Mouse (Mus musculus): ENCODE data around the gene Insl5. TPM values are rescaled to one million over a fixed set of nuclear protein-coding genes. Genes with fewer than 3 reads are reported as not detected.

Insl5 gene
- polyA plus RNA-seq, 1 experiment from 2014 or later: 0.27 TPM

DNA sequence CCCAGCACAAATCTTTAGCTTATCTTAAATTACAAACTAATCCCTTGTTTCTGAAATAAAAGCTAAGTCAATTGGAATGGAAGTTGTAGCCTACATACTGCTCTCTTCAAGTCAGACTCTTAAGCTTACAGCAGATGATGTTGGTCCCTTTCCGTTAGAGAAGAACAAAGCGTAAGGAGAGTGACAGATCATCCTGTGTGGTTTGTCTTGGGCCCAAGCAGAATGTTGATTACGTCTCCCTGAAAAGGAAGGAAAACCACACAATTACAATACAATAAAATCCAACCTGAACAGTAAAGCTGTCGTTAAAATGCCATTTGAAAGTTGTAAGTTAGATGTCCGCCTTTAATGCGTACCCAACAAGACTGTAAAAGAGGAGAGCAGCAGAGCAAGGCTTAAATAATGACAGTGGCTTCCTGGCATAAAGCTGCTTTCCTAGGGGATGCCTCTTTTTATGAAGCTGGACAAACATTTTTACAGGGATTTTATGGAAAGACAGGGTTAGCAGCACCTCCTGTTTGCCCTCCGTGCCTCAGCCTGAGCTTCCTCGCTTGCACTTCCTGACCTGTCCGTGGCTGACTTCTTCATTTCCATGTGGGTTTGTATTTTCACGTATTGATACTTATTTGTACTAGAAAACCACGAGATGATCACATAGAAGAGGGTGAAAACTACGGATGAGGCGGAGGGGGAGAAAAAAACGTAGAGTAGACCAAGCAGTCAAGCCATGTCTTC is 12.6 kb upstream of the Insl5 start:
- Histone ChIP-seq H3K4me1 (ENCODE audit: control insufficient read depth, insufficient read depth, low read length) (peaks cover 3% of the 10 kb centered on the region; the same call in 1 of the 2 replicates), H3K27me3 (ENCODE audit: control insufficient read depth, insufficient read depth, low read length) (no peaks in the 10 kb centered on the region), H3K4me2 (ENCODE audit: low read depth, severe bottlenecking) (no peak overlapping the region), H3K27ac (replicated peaks; ENCODE audit: low read depth, low read length) (no peak overlapping the region), H3K4me3 (ENCODE audit: low read depth, low read length) (no peak overlapping the region), H3K9ac (ENCODE audit: low read length) (no peak overlapping the region), H3K9me3 (ENCODE audit: control insufficient read depth, low read length) (no peaks in the 10 kb centered on the region), H3K36me3 (ENCODE audit: control insufficient read depth, insufficient read depth, low read length) (no peaks in the 10 kb centered on the region)
- ATAC-seq (ENCODE audit: insufficient number of reproducible peaks, low FRiP score, low TSS enrichment, low read depth) (no peak), DNase-seq (ENCODE audit: low spot score) (no peak)
- WGBS: 53% methylated on average over 14 of the region's 14 CpGs

DNA sequence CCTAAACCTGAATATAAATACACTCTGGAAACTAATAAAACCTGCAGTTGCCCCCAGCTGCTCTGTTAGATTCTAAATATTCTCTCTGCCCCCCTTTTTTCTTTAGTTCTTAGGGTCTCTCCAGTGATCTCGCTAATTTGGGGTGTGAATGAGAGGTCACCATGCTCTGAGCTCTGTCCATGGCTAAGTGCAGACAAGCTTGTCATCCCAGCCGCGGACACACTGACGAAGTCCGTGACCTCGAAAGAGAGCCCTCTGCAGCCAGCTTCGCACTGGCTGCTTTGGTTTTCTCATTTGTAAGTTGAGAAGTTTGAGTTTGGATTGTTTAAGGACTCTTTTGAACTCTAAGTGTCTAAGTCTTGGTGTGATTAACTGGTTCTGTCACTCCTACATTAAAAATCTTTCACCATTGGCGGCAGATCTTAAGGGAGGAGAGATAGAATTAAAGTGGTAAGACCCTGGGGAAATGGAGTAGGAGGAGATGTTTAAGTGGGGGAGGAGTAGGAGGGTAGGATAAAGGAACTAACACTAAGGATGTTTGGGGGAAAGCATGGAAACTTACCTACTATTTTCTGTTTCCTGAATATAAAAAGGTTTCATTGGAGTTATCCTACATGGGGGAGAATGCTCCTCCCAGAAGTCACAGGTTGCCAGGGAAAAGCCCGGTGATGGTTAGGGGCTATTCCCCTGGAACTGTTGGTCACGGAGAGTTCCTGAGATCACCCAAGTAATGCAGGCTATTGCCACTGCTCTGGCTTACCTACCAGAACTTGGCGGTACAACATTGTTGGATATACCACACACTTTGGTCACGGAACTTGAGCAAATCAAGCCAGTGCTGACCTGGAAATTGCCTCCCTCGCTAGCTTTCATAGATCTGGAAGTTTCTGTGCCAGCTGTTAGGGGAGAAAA is 1.8 kb upstream of the Insl5 start:
- 65% methylated on average over 13 of the region's 13 CpGs for WGBS
- Histone ChIP-seq H3K4me1 (ENCODE audit: control insufficient read depth, insufficient read depth, low read length) (no peaks in the 10 kb centered on the region), H3K9me3 (ENCODE audit: control insufficient read depth, low read length) (no peaks in the 10 kb centered on the region), H3K4me2 (ENCODE audit: low read depth, severe bottlenecking) (no peak overlapping the region), H3K36me3 (ENCODE audit: control insufficient read depth, insufficient read depth, low read length) (no peaks in the 10 kb centered on the region), H3K4me3 (ENCODE audit: low read depth, low read length) (no peak overlapping the region), H3K9ac (ENCODE audit: low read length) (no peak overlapping the region), H3K27ac (replicated peaks; ENCODE audit: low read depth, low read length) (no peak overlapping the region), H3K27me3 (ENCODE audit: control insufficient read depth, insufficient read depth, low read length) (no peaks in the 10 kb centered on the region)
- DNase-seq (ENCODE audit: low spot score) (no peak), ATAC-seq (ENCODE audit: insufficient number of reproducible peaks, low FRiP score, low TSS enrichment, low read depth) (no peak)

DNA sequence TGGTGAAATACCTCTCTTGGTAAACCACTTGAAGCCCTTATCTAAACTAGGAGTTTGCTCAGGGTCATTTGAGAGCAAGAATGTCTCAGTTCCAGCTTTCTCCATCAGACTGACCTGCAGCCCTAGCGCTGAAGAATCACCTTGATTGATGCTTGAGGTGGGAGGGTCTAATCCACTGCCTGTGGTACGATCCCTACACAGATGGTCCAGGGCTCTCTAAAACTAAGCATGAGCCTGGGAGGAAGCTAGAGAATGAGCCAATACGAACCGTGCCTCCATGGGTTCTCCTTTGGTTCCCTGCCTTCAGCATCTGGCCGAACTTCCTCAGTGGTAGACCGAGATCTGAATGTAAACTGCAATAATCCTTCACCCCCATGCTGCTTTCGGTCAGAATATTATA is 1.1 kb upstream of the Insl5 start:
- 73% methylated on average over 7 of the region's 7 CpGs for WGBS
- H3K36me3 ChIP-seq (ENCODE audit: control insufficient read depth, insufficient read depth, low read length): no peaks in the 10 kb centered on the region
- no peaks in the 10 kb centered on the region for H3K27me3 ChIP-seq (ENCODE audit: control insufficient read depth, insufficient read depth, low read length)
- DNase-seq (ENCODE audit: low spot score): no peak
- no peaks in the 10 kb centered on the region for H3K9me3 ChIP-seq (ENCODE audit: control insufficient read depth, low read length)
- H3K27ac ChIP-seq (replicated peaks; ENCODE audit: low read depth, low read length): no peak overlapping the region
- H3K9ac ChIP-seq (ENCODE audit: low read length): no peak overlapping the region
- no peak for ATAC-seq (ENCODE audit: insufficient number of reproducible peaks, low FRiP score, low TSS enrichment, low read depth)
- no peak overlapping the region for H3K4me2 ChIP-seq (ENCODE audit: low read depth, severe bottlenecking)
- no peaks in the 10 kb centered on the region for H3K4me1 ChIP-seq (ENCODE audit: control insufficient read depth, insufficient read depth, low read length)
- H3K4me3 ChIP-seq (ENCODE audit: low read depth, low read length): no peak overlapping the region

DNA sequence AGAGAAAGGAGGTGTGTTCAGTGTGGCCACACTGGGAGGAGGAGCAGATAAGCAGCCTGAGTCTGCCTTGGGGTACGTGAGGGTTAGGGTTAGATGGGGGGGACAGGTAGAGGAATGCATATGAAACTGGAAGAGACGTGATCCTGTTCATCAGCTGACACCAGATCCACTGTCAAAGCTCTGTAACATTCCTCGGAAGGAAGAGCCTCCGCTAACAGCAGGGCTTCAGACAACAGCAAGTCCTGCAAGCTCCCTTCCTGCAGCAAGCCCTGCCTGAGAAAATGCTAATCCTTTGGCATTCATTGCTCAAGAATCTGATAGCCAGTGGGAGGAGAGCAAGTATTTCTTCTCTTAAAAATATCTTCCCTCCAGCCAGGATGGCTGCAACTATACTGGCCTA is 13.2 kb downstream of the Insl5 start:
- H3K4me2 ChIP-seq (ENCODE audit: low read depth, severe bottlenecking): no peak overlapping the region
- no peaks in the 10 kb centered on the region for H3K27me3 ChIP-seq (ENCODE audit: control insufficient read depth, insufficient read depth, low read length)
- 14% methylated on average over 4 of the region's 4 CpGs for WGBS
- H3K36me3 ChIP-seq (ENCODE audit: control insufficient read depth, insufficient read depth, low read length): no peaks in the 10 kb centered on the region
- H3K9ac ChIP-seq (ENCODE audit: low read length): no peak overlapping the region
- H3K27ac ChIP-seq (replicated peaks; ENCODE audit: low read depth, low read length): no peak overlapping the region
- peaks cover 9% of the 10 kb centered on the region for H3K4me1 ChIP-seq (ENCODE audit: control insufficient read depth, insufficient read depth, low read length)
- H3K9me3 ChIP-seq (ENCODE audit: control insufficient read depth, low read length): no peaks in the 10 kb centered on the region
- H3K4me3 ChIP-seq (ENCODE audit: low read depth, low read length): no peak overlapping the region
- ATAC-seq (ENCODE audit: insufficient number of reproducible peaks, low FRiP score, low TSS enrichment, low read depth): no peak
- no peak for DNase-seq (ENCODE audit: low spot score)

DNA sequence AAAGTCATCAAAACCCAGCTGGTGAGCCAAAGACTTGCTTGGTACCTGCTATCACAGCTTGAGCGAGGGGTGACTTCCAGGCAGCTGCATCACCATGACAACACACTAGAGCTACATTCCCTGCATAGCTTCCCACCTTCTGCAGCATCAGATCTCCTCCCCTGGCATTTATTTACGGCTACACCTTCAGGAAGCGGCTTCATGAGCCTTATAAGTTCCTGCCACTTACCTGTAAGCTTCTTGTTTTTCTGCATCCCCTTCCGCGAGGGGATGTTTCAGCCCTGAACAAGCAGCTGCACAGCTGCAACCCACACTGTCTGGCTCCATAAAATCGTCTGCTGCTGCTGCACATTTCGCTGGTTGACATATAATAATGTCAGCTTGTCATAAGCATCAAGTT is 14.8 kb downstream of the Insl5 start:
- peaks cover 14% of the 10 kb centered on the region for H3K4me1 ChIP-seq (ENCODE audit: control insufficient read depth, insufficient read depth, low read length)
- no peak for DNase-seq (ENCODE audit: low spot score)
- no peaks in the 10 kb centered on the region for H3K36me3 ChIP-seq (ENCODE audit: control insufficient read depth, insufficient read depth, low read length)
- no peaks in the 10 kb centered on the region for H3K9me3 ChIP-seq (ENCODE audit: control insufficient read depth, low read length)
- H3K9ac ChIP-seq (ENCODE audit: low read length): no peak overlapping the region
- H3K27ac ChIP-seq (replicated peaks; ENCODE audit: low read depth, low read length): no peak overlapping the region
- no peak for ATAC-seq (ENCODE audit: insufficient number of reproducible peaks, low FRiP score, low TSS enrichment, low read depth)
- H3K27me3 ChIP-seq (ENCODE audit: control insufficient read depth, insufficient read depth, low read length): no peaks in the 10 kb centered on the region
- H3K4me3 ChIP-seq (ENCODE audit: low read depth, low read length): no peak overlapping the region
- no peak overlapping the region for H3K4me2 ChIP-seq (ENCODE audit: low read depth, severe bottlenecking)
- WGBS: 23% methylated on average over 7 of the region's 7 CpGs

DNA sequence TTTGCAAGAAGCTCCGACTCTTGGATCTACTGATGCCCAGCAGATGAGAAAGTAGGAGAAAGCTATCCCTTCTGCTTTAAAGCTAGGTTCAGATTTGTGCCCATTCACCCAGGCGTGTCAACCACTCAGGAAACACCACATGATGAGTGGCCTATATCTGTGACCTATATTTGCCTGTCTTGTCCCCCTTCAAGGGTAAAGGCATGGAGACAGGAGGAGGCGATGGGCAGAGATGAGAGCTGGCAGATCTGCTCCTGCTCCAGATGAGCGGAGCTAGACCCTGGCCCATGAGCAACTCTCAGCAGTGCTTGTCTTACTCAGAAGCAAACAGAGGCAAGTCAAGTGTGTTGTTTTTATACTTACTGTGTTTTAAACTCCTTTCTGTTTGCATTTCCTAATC is 15.9 kb downstream of the Insl5 start:
- WGBS: 86% methylated on average over 4 of the region's 4 CpGs
- Histone ChIP-seq H3K27ac (replicated peaks; ENCODE audit: low read depth, low read length) (no peak overlapping the region), H3K4me1 (ENCODE audit: control insufficient read depth, insufficient read depth, low read length) (peaks cover 19% of the 10 kb centered on the region), H3K4me3 (ENCODE audit: low read depth, low read length) (no peak overlapping the region), H3K4me2 (ENCODE audit: low read depth, severe bottlenecking) (no peak overlapping the region), H3K9me3 (ENCODE audit: control insufficient read depth, low read length) (no peaks in the 10 kb centered on the region), H3K9ac (ENCODE audit: low read length) (no peak overlapping the region), H3K27me3 (ENCODE audit: control insufficient read depth, insufficient read depth, low read length) (no peaks in the 10 kb centered on the region), H3K36me3 (ENCODE audit: control insufficient read depth, insufficient read depth, low read length) (no peaks in the 10 kb centered on the region)
- DNase-seq (ENCODE audit: low spot score): no peak
- no peak for ATAC-seq (ENCODE audit: insufficient number of reproducible peaks, low FRiP score, low TSS enrichment, low read depth)

DNA sequence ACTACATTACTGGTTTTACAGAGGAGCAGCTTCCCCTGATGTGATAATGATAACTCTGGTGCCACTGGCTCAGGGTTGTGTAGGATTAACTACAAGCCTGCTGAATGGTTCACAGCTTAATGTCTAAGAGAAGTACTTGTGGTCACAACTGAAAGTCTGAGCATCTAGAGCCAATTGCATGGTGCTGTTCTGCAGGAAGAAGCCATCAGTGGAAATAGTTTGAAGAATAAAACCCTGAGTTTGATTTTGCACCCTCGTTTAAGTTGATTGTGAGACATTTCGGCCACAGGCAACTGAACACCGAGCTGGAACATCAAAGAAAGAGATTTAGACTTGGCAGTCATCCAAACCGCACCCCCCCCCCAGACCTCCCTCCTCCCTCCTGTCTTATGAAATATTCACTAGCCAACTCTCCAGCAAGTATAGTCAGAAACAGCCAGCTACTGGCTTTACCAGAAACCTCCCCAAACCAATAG is 19.7 kb downstream of the Insl5 start:
- Histone ChIP-seq H3K27me3 (ENCODE audit: control insufficient read depth, insufficient read depth, low read length) (no peaks in the 10 kb centered on the region), H3K27ac (replicated peaks; ENCODE audit: low read depth, low read length) (no peak overlapping the region), H3K9ac (ENCODE audit: low read length) (no peak overlapping the region), H3K4me3 (ENCODE audit: low read depth, low read length) (no peak overlapping the region), H3K9me3 (ENCODE audit: control insufficient read depth, low read length) (no peaks in the 10 kb centered on the region), H3K36me3 (ENCODE audit: control insufficient read depth, insufficient read depth, low read length) (no peaks in the 10 kb centered on the region), H3K4me1 (ENCODE audit: control insufficient read depth, insufficient read depth, low read length) (peaks cover 16% of the 10 kb centered on the region), H3K4me2 (ENCODE audit: low read depth, severe bottlenecking) (no peak overlapping the region)
- DNase-seq (ENCODE audit: low spot score) (peak; percentile 49), ATAC-seq (ENCODE audit: insufficient number of reproducible peaks, low FRiP score, low TSS enrichment, low read depth) (peak; percentile 48; the same call in 1 of the 2 replicates)
- 27% methylated on average over 4 of the region's 4 CpGs for whole genome bisulfite sequencing

DNA sequence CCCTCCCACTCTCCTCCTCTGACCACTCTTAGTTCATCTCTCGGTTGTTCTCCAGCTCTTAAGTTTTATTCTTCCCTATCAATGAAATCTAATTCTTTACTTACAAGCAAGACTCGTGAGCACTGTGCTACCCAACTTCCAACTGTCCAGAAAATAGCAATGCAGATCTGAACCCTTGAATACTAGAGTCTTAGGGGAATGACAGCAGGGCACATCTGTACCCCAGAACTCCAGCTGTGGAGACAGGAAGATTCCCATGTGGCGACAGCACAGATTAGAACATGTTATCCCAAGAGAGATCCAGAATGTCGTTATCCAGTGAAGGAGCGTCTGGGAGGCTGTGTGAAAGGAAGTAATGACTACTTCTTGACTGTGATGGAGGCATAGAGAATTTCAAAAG is 20.4 kb downstream of the Insl5 start:
- DNase-seq (ENCODE audit: low spot score) (no peak), ATAC-seq (ENCODE audit: insufficient number of reproducible peaks, low FRiP score, low TSS enrichment, low read depth) (no peak)
- peak overlapping the region; percentile 55 for H3K27ac ChIP-seq (replicated peaks; ENCODE audit: low read depth, low read length)
- H3K4me1 ChIP-seq (ENCODE audit: control insufficient read depth, insufficient read depth, low read length): peaks cover 12% of the 10 kb centered on the region
- H3K9ac ChIP-seq (ENCODE audit: low read length): no peak overlapping the region
- H3K27me3 ChIP-seq (ENCODE audit: control insufficient read depth, insufficient read depth, low read length): no peaks in the 10 kb centered on the region
- H3K4me2 ChIP-seq (ENCODE audit: low read depth, severe bottlenecking): no peak overlapping the region
- H3K36me3 ChIP-seq (ENCODE audit: control insufficient read depth, insufficient read depth, low read length): no peaks in the 10 kb centered on the region
- H3K9me3 ChIP-seq (ENCODE audit: control insufficient read depth, low read length): no peaks in the 10 kb centered on the region
- H3K4me3 ChIP-seq (ENCODE audit: low read depth, low read length): no peak overlapping the region
- WGBS: 79% methylated on average over 5 of the region's 5 CpGs

Measured in limb, embryonic 11.5 days (tissue).